Mouse (Mus musculus) liver, embryonic 16.5 days (tissue): ENCODE data around the gene Aldh2. TPM values are rescaled to one million over a fixed set of nuclear protein-coding genes. Genes with fewer than 3 reads are reported as not detected.
"Not testable (repeated sequence)": the region's sequence is repeated elsewhere in the genome, so short reads cannot be mapped to it uniquely, and the experiment has no call there.

Source experiments
- ATAC-seq: fragments of 200-750 bp; cut with Nextera tagmentation; 2 replicates; pipeline ENCODE4 v1.8.0; 2017; ENCODE audit warnings: low read depth, mild to moderate bottlenecking, moderate number of reproducible peaks, moderate library complexity
- H3K27ac ChIP-seq: fragments of 300-500 bp; sonication (generic); 2 replicates; pipeline ENCODE4 v1.5.1; 2014; ENCODE audit warnings: mild to moderate bottlenecking, low read length
- H3K27me3 ChIP-seq: fragments of 300-500 bp; sonication (generic); 2 replicates; pipeline ENCODE4 v1.6.1; 2014; ENCODE audit warnings: low read depth, low read length, mixed read lengths; ENCODE audit not compliant: control insufficient read depth, insufficient read depth
- H3K36me3 ChIP-seq: fragments of 300-500 bp; sonication (generic); 2 replicates; pipeline ENCODE4 v1.6.1; 2014; ENCODE audit warnings: mild to moderate bottlenecking; ENCODE audit not compliant: control insufficient read depth, insufficient read depth
- H3K4me1 ChIP-seq: fragments of 300-500 bp; sonication (generic); 2 replicates; pipeline ENCODE4 v1.6.1; 2014; ENCODE audit warnings: low read depth, low read length, mixed read lengths; ENCODE audit not compliant: control insufficient read depth
- H3K4me2 ChIP-seq: fragments of 300-500 bp; sonication (generic); 2 replicates; pipeline ENCODE4 v1.6.1; 2014; ENCODE audit warnings: low read depth, low read length, mixed read lengths
- H3K4me3 ChIP-seq: fragments of 300-500 bp; sonication (generic); 2 replicates; pipeline ENCODE4 v1.5.1; 2014; ENCODE audit warnings: low read depth, mild to moderate bottlenecking, low read length
- H3K9ac ChIP-seq: fragments of 300-500 bp; sonication (generic); 2 replicates; pipeline ENCODE4 v1.6.1; 2014; ENCODE audit warnings: low read depth, low read length
- H3K9me3 ChIP-seq: fragments of 300-500 bp; sonication (generic); replicated peaks from 2 replicates; pipeline ENCODE4 v1.6.1; 2016; ENCODE audit warnings: low read length; ENCODE audit not compliant: control insufficient read depth
- WGBS: fragments of 180-500 bp; shearing (Covaris S2); extraction: QIAGEN DNeasy Blood & Tissue Kit; methylation state at CpG from one replicate; pipeline ENCODE4 v1.1.7; 2014; ENCODE audit not compliant: insufficient replicate concordance; 5-methylcytosine and 5-hydroxymethylcytosine counted together
- polyA plus RNA-seq: library from polyadenylated mRNA; unstranded; fragments of >200 nt; fragmentation: Nextera tagmentation; extraction: Ambion mirVana; gene quantifications from 2 replicates; pipeline ENCODE4 v1.2.1, GENCODE M21; 2015

Gene Aldh2
- polyA plus RNA-seq, 1 experiment from 2014 or later: 250 TPM

GRCm38 (mm10) chr5:121526526-121526925 lies 67.1 kb downstream of the Aldh2 start:
- no peak overlapping the region for H3K27ac ChIP-seq
- WGBS: 88% methylated on average over 7 of the region's 7 CpGs
- no peak for ATAC-seq
- H3K36me3 ChIP-seq: peaks cover 55% of the 10 kb centered on the region
- H3K9ac ChIP-seq: no peak overlapping the region
- no peak overlapping the region for H3K4me2 ChIP-seq
- H3K9me3 ChIP-seq: no peaks in the 10 kb centered on the region
- no peaks in the 10 kb centered on the region for H3K27me3 ChIP-seq
- no peaks in the 10 kb centered on the region for H3K4me1 ChIP-seq
- no peak overlapping the region for H3K4me3 ChIP-seq

- Histone ChIP-seq H3K27ac (no peak overlapping the region), H3K4me1 (no peaks in the 10 kb centered on the region), H3K4me3 (no peak overlapping the region), H3K9ac (no peak overlapping the region), H3K4me2 (no peak overlapping the region), H3K36me3 (peaks cover 50% of the 10 kb centered on the region), H3K9me3 (no peaks in the 10 kb centered on the region), H3K27me3 (no peaks in the 10 kb centered on the region)
- no peak for ATAC-seq
- 90% methylated on average over 14 of the region's 14 CpGs for WGBS
Observed at GRCm38 (mm10) chr5:121525774-121526450, 67.7 kb downstream of the Aldh2 start.

- not testable (repeated sequence) for H3K27me3 ChIP-seq, H3K9me3 ChIP-seq, H3K36me3 ChIP-seq, H3K9ac ChIP-seq, ATAC-seq, H3K27ac ChIP-seq, H3K4me3 ChIP-seq, H3K4me1 ChIP-seq, H3K4me2 ChIP-seq
- WGBS: 48% methylated on average over 11 of the region's 17 CpGs
Observed at GRCm38 (mm10) chr5:121519758-121520157, 73.9 kb downstream of the Aldh2 start.

GRCm38 (mm10) chr5:121518983-121519382 lies 74.6 kb downstream of the Aldh2 start:
- 77% methylated on average over 9 of the region's 9 CpGs for WGBS

More at GRCm38 (mm10) chr5:121518983-121519382, 74.6 kb downstream of the Aldh2 start:
- no peaks in the 10 kb centered on the region for H3K27me3 ChIP-seq
- H3K4me1 ChIP-seq: no peaks in the 10 kb centered on the region
- H3K9ac ChIP-seq: no peak overlapping the region
- H3K27ac ChIP-seq: no peak overlapping the region
- no peaks in the 10 kb centered on the region for H3K9me3 ChIP-seq
- no peak for ATAC-seq
- H3K36me3 ChIP-seq: peaks cover 3% of the 10 kb centered on the region
- H3K4me2 ChIP-seq: no peak overlapping the region
- no peak overlapping the region for H3K4me3 ChIP-seq

Other genes starting within 250 kb of the Aldh2 start
- gene Trafd1, start 208.2 kb downstream of the Aldh2 start, polyA plus RNA-seq: 24.5 and 24.8 TPM in 2 replicates
- 16.8 and 19.0 TPM in 2 replicates for gene Naa25, start 195.9 kb downstream of the Aldh2 start, polyA plus RNA-seq
- 0.98 and 1.2 TPM in 2 replicates for gene Tmem116, start 141.9 kb downstream of the Aldh2 start, polyA plus RNA-seq
- gene Erp29, start 141.3 kb downstream of the Aldh2 start, polyA plus RNA-seq: 80.4 and 86.0 TPM in 2 replicates
- gene Adam1b, start 90.4 kb downstream of the Aldh2 start, polyA plus RNA-seq: not detected in 2 replicates
- 0.29 and 0.30 TPM in 2 replicates for gene Adam1a, start 48.3 kb downstream of the Aldh2 start, polyA plus RNA-seq
- not detected in 2 replicates for gene Gm42878, start 48.3 kb downstream of the Aldh2 start, polyA plus RNA-seq
- gene Mapkapk5, start 47.9 kb downstream of the Aldh2 start, polyA plus RNA-seq: 19.2 and 21.3 TPM in 2 replicates
- gene Acad12, start 25.1 kb upstream of the Aldh2 start, polyA plus RNA-seq: 1.8 and 2.1 TPM in 2 replicates
- 3.9 and 5.5 TPM in 2 replicates for gene Acad10, start 66.7 kb upstream of the Aldh2 start, polyA plus RNA-seq
- gene Brap, start 66.7 kb upstream of the Aldh2 start, polyA plus RNA-seq: 22.6 and 22.7 TPM in 2 replicates
- 14.5 and 14.6 TPM in 2 replicates for gene Atxn2, start 117.5 kb upstream of the Aldh2 start, polyA plus RNA-seq
- 5.1 and 6.1 TPM in 2 replicates for gene Sh2b3, start 243.8 kb upstream of the Aldh2 start, polyA plus RNA-seq